Mouse (Mus musculus) right cerebral cortex, adult 18-20 months (tissue): Measurements from ENCODE around the gene Zfp644.

ENCODE experiments used
- DNase-seq: peaks from one replicate; pipeline ENCODE4 v3.0.0; 2022; ENCODE audit warnings: mixed read lengths

The Zfp644 gene

GRCm38 (mm10) chr5:106660867-106661266, 36.2 kb downstream of the Zfp644 start:
- no peak for DNase-seq

- no peak for DNase-seq
Measured at GRCm38 (mm10) chr5:106652790-106653328, 44.2 kb downstream of the Zfp644 start.

- no peak for DNase-seq
Measured at GRCm38 (mm10) chr5:106652220-106652753, 44.8 kb downstream of the Zfp644 start.

GRCm38 (mm10) chr5:106649995-106650394, 47.1 kb downstream of the Zfp644 start:
- no peak for DNase-seq

GRCm38 (mm10) chr5:106649441-106649840, 47.6 kb downstream of the Zfp644 start:
- no peak for DNase-seq

GRCm38 (mm10) chr5:106643434-106643833, 53.7 kb downstream of the Zfp644 start:
- DNase-seq = no peak

- no peak for DNase-seq
Measured at GRCm38 (mm10) chr5:106641876-106642275, 55.2 kb downstream of the Zfp644 start.

- no peak for DNase-seq
Measured at GRCm38 (mm10) chr5:106640235-106640809, 56.8 kb downstream of the Zfp644 start.

GRCm38 (mm10) chr5:106639627-106640026, 57.5 kb downstream of the Zfp644 start:
- DNase-seq = no peak

GRCm38 (mm10) chr5:106636423-106636946, 60.6 kb downstream of the Zfp644 start:
- no peak for DNase-seq

- DNase-seq = no peak
Measured at GRCm38 (mm10) chr5:106628369-106629149, 68.5 kb downstream of the Zfp644 start.

GRCm38 (mm10) chr5:106623337-106623736, 73.8 kb downstream of the Zfp644 start:
- DNase-seq = no peak

GRCm38 (mm10) chr5:106622193-106622592, 74.9 kb downstream of the Zfp644 start:
- DNase-seq = no peak

GRCm38 (mm10) chr5:106620446-106620845, 76.6 kb downstream of the Zfp644 start:
- no peak for DNase-seq

- no peak for DNase-seq
Measured at GRCm38 (mm10) chr5:106615006-106615405, 82.1 kb downstream of the Zfp644 start.

- no peak for DNase-seq
Measured at GRCm38 (mm10) chr5:106614570-106614969, 82.5 kb downstream of the Zfp644 start.

- no peak for DNase-seq
Measured at GRCm38 (mm10) chr5:106612151-106612550, 84.9 kb downstream of the Zfp644 start.

- no peak for DNase-seq
Measured at GRCm38 (mm10) chr5:106608798-106609197, 88.3 kb downstream of the Zfp644 start, which contains the start of gene Gm17304. Gm17304 (plus strand) TSS chr5:106609098.

- DNase-seq = no peak
Measured at GRCm38 (mm10) chr5:106607081-106607480, 90.0 kb downstream of the Zfp644 start.

- DNase-seq = no peak
Measured at GRCm38 (mm10) chr5:106605096-106605495, 92.0 kb downstream of the Zfp644 start.

GRCm38 (mm10) chr5:106604381-106604780, 92.7 kb downstream of the Zfp644 start:
- no peak for DNase-seq

GRCm38 (mm10) chr5:106599482-106599881, 97.6 kb downstream of the Zfp644 start:
- DNase-seq = no peak

GRCm38 (mm10) chr5:106597472-106597871, 99.6 kb downstream of the Zfp644 start:
- no peak for DNase-seq

GRCm38 (mm10) chr5:106594388-106594787, 102.7 kb downstream of the Zfp644 start:
- DNase-seq = no peak
